Mouse (Mus musculus) T-helper 17 cell (primary cell): ENCODE results near the gene Dab1.

Experiments used
- in situ Hi-C, 2 experiments: fragments of 300-600 bp; cut with MboI, MseI; formaldehyde crosslinking; loops; 1 replicate in 1 of 2; 2 replicates in 1 of 2; pipeline ENCODE4 v1.15.1; 2025; ENCODE audit warnings: high pct_unique_total_duplicates in 2 of 2

Dab1 gene

GRCm38 (mm10) chr4:104366894-104367740, 748.0 kb downstream of the Dab1 start:
- in situ Hi-C loops: no loop called here

- in situ Hi-C loops: no loop called here
Observed at GRCm38 (mm10) chr4:104367741-104368411, 748.7 kb downstream of the Dab1 start.

DNA sequence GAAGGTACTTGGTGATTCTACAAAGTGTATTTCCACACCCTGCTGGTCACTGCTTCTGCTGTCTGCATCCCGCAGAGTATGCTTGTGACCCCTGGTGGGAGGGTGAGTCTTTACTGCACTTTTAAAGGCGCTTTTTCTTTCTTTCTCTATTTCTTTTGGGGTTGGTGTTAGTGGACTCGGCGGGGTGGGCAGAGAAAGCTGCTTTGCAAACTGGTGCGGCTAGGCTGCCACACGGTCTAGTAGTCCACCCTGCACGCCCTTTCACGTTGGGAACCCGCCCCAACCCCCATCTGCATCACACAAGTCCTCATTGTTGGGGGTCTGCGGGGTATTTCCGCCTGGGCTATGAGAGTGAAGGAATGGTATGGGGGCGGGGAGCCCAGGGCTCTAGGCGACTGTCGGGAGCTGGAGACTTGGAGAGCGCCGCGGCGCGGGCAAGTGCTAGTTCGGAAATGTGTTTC, 749.4 kb downstream of the Dab1 start:
- in situ Hi-C loops: no loop called here

GRCm38 (mm10) chr4:104369091-104369490, 749.9 kb downstream of the Dab1 start:
- in situ Hi-C loops: no loop called here

GRCm38 (mm10) chr4:104371136-104371535, 752.0 kb downstream of the Dab1 start:
- in situ Hi-C loops: no loop called here

DNA sequence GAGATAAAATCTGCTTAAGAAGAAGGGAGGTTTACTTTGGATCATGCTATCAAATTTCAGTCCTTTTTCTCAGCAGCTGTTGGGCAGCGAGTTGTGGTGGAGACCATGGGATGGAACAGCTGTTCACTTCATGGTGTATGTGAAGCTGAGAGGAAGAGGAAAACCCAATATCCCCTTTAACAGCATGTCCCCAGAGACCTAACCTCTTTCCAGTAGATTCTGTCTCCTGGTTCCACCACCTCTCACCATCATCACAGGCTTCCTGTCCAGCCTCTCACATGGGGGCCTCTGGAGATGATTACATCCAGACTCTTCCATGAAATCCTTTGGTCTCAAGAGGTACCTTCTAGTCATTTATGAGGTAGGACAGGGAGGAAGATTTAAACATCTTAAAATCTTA, 755.0 kb downstream of the Dab1 start:
- in situ Hi-C loops: no loop called here

DNA sequence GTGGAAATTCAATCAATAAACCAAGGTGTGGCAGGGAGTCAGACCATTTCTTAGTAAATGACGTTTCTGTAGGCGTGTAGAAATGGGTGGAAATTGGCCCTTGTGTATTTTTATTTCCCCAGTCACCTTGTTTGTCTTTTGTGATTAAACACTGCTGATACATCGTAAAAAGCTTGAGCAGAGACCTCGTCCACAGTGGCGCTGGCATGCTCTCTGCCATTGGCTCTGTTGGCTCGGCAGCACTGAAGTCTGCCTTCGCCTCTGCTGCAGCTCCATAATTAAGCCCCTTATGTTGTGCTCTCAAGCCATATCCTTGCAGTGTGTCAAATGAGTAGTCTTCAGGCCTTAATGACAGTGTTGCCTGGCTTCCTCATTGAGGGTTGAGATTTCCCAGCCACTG, 765.5 kb downstream of the Dab1 start:
- in situ Hi-C loops: no loop called here

DNA sequence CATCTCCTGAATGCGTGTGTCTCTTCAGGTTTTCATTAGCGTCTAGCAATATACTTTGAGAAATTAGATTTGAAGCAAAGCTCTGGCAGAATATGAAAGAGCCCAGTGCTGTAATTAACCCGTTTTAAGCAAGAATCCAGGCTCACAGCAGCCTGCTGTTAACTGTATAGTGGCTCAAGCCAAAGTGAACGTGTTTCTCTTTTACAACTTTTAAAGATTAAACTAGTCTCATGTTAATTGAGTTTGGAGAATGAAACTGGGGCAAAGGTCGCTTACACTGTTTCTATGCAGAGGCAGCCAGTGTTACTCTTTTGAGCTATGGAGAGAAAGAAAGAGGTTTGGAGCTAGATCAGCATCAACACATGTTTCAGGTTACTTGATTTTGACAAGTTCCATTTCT, 766.1 kb downstream of the Dab1 start:
- in situ Hi-C loops: no loop called here

DNA sequence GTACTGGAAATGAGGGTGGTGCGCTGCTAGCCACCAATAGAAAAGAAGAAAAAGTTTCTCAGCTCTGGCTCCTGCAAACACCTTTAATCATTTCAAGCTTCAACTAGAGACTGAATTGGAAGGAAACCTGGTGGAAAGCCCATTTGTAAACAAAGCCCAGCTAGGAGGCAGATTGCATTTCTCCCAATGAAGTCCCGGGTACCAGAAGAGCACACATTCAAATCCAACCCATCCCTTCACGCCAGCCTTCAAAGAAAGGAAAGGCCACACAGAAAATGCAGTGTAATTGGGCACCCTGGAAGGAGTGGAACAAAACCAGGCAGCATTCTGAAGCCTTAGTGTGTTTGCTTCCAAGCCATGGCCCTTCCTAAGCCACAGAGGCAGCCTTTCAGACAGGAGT, 776.4 kb downstream of the Dab1 start:
- in situ Hi-C loops: no loop called here

DNA sequence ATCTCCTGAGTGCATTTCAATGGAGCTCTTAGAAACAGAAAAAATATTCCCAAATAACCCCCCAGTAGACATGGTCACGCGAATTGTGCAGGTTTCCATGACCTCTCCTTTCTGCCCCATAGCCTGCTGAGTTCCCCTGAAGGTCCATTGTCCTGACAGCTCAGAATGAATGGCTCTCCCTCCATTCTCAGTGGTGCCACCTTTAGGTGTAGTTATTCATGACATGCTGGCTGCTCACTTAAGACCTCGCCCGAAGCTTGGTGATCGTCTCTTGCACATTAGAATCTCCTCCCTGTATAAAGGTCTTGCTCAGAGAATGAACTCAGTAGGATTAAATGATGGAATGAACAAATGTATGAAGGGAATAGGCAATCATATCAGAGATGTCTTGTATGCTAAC, 776.9 kb downstream of the Dab1 start:
- in situ Hi-C loops: no loop called here

- in situ Hi-C loops: no loop called here
Observed at GRCm38 (mm10) chr4:104399106-104399730, 780.1 kb downstream of the Dab1 start.

DNA sequence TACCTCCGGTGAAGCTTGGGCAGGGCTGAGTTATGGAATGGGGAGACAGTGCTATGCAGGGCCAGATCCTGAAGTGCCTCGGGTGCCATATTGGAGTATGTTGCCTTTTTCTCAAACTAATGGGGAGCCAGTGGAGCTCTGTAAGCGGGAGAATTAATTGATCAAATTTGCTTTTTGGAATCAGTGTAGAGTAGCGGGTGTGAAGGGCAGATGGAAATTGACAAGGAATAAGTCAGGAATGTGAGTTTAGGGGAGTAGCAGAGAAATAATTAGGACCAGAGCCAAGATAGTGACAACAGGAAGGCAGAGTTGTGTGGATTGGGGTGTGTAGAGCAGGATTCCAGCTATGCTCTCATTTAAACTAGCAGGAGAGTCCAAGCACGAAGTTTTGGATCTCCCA, 784.9 kb downstream of the Dab1 start:
- in situ Hi-C loops: no loop called here

GRCm38 (mm10) chr4:104410922-104411321, 791.8 kb downstream of the Dab1 start:
- in situ Hi-C loops: no loop called here

GRCm38 (mm10) chr4:104415482-104415881, 796.3 kb downstream of the Dab1 start:
- in situ Hi-C loops: no loop called here

DNA sequence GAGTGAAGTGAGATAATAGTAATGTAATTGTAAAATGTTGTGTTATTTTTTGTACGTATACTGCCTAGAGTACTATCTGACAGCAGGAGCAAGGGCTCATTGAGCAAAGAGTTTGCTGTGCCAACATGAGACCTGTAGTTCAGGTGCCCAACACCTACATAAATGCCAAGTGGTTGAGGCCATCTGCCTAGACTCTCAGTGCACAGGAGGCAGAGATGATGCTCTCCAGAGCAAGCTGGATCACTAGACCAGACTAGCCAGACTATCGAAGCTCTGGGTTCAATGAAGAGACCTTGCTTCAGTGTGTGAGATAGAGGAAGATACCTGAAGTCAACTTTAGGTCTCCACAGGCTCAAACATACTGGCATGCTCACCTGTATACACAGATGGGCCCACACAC, 799.2 kb downstream of the Dab1 start:
- in situ Hi-C loops: no loop called here

DNA sequence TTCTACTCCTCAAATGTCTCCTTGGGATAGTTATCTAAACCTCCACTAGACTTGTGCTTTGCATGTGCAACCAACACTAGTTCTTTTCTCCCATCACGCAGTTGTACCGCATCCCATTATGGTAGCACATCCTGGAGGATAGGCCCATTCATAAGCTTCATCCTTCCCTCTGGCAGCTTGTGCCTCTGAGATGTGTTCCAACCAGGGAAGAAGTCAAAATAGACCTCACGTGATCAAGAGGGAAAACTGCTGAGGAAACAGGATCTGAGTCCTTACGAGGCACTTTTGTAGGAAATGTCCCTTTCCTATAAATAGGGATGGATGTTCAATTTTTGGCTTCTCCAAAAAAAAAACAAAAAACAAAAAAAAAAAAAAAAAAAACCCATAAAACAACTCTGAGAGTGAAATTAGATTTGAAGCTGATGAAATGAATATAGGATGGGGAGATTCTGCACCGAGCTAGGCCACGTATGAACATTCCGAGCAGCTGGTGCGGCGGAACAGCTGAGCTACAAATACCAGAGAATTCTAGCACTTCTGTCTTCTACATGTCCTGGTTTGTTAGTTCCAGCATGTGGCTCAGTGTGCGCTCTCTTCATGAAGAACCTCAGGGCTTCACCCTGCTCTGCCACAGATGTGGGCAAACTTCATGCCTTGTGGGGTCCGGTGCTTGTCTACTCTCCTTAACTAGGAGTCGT, 802.0 kb downstream of the Dab1 start:
- in situ Hi-C loops: loop anchor here in 1 of 2 experiments (5.0 kb wide), 1 partner anchor 94 kb away; no protein-coding TSS in a partner anchor

- in situ Hi-C loops: no loop called here
Observed at GRCm38 (mm10) chr4:104429127-104429526, 810.0 kb downstream of the Dab1 start.

DNA sequence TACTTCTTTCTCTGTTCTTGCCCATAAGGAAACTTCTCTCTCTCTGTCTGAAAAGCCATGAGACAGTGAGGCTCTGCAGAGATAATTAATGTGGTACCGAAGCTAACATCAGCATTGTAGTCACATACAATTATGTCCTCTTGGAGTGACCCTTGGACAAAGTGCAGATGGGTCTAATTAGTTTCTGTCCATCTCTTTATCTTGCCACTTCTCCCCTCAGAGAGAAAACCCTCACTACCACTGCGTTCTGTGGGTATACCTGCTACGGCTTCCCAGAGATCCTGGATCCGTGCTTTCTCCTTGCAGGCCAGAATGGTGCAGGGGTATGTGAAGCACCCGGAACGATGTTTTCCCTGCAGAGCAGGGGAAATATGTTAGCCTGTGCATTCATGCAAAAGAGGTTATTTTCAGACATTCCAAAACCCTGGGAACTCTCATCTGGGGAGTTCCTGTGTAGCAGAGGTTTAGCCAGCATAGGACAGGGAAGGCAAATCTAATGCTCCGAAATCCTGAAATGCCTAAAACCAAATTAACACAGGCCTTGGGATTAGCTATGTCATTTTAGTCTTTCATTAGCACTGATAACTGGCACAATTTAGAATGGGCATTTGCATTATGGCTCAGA, 812.2 kb downstream of the Dab1 start:
- in situ Hi-C loops: no loop called here

DNA sequence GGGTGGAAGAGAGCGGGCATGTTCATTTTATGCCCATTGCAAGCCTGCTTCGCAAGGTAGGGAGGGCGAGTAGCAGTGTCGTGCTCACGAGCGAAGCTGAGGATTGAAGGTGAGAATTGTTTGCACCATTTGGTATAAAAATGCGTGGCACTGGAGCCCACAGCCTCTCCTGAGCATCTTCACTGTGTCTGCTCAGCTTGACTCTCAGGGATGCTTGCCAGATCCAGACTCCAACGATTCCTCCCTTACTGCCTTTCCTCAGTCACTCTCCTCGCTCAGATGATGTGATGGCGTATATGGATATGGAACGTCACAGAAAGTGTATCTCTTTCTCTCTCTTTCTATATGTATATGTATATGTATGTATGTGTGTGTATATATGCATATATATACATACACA, 813.0 kb downstream of the Dab1 start:
- in situ Hi-C loops: no loop called here

DNA sequence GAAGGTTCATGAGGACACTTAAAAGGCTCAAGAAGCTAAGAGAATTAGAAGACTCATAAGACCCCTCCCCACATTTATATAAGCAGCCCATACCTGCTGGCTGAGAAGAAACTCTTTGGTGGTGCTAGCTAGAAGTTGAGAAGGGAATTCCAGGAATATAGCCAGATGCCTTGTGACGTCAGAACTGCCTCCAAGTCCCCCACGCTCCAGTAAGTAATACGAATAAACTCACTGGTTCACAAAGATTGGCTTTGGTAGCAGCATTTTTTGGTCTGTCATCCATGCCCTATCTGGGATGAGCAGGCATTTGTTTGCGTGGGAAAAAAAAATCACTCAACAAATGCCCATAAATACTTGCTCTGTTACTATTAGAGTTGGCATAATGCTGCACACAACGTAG, 816.6 kb downstream of the Dab1 start:
- in situ Hi-C loops: no loop called here

GRCm38 (mm10) chr4:104436411-104436810, 817.3 kb downstream of the Dab1 start:
- in situ Hi-C loops: no loop called here
